Mouse (Mus musculus): Measurements from ENCODE around the gene Klra8. TPM values are rescaled to one million over a fixed set of nuclear protein-coding genes. Genes with fewer than 3 reads are reported as not detected.
"Not testable (repeated sequence)": the region's sequence is repeated elsewhere in the genome, so short reads cannot be mapped to it uniquely, and the experiment has no call there.

Gene Klra8
- under 1 TPM in 1 of 2 experiments, not detected in 1; 0.33 TPM for total RNA-seq (2021)
- long read RNA-seq, experiment 1, result 0 reads
- long read RNA-seq, experiment 2, result 0 reads

DNA sequence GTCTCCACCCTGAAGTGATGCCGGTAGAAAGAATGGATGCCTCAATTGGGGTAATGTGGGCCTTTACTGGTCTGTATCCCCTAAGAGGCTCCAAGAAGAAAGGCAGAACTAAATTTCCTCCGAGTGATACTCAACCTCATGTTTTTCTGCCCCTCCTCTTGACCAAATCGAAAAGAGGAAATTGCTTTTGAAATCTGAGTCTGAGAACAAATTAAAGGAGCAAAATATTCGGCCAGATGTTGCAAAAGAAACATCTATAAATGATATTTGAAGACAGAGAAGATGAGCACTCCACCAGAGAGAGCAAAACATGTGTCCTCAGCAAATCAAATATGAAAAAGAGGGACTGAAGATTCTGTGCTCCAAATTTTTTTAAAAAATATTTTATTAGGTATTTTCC, at the start of gene Klra8:
Gene Klra8, minus strand, starts transcription at position 101 of the 400 bp plus-strand sequence.
- not testable (repeated sequence) for DNase-seq (ENCODE audit: low spot score in 2 of 2)

DNA sequence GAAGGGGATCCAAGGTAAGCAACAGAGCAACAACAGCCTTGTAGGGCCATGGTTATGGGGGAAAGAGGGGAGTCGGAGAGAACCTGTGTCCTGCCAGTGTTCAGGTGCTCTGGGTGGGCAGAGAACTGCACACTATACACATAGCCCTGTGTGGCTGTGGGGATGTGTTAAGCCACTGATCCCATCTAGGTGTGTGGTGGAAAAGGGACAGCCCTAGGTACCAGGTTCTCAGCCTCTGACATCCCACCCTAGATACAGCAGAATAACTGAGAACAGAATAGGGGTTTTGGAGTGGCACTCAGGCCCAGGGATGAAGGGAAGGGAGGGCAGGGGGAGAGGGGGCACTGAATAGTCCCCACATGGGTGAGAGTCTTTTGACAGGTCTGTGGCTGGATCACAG, 19.2 kb downstream of the Klra8 start:
- no peak for DNase-seq (ENCODE audit: low spot score in 2 of 2)

GRCm38 (mm10) chr6:130102743-130103142, 27.0 kb downstream of the Klra8 start:
- not testable (repeated sequence) for DNase-seq (ENCODE audit: low spot score in 2 of 2)

DNA sequence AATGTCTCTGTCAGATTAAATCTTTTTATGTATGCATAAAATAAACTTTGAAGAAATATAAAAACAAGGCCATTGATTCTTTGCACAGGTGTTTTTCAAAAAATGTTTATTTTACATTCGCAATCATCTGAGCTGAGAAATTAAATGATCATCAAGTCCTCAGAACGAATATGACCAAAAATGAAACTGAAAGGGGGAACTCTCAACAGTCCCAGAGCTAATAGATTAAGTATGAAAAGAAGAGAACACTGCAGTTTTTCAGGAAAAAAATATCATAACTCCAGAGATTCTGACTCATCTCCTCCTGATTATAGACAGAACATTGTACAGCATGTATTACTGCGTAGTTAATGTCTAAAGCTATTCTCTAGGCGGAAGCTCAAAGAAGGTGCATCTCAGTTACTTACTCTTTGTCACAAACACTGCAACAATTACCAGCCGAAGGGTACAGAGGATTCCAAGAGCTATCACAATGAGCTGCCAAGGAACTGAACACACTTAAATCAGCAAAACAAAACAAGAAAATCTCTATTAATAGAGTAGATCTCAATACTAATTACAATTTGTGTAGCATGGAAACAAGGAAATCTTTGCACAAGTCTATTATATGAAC, 37.3 kb downstream of the Klra8 start:
- no peak for DNase-seq (ENCODE audit: low spot score in 2 of 2)

GRCm38 (mm10) chr6:130067171-130067570, 62.5 kb downstream of the Klra8 start, which contains the start of gene Klra4:
Gene Klra4, minus strand, starts transcription at chr6:130067271.
- DNase-seq (ENCODE audit: low spot score in 2 of 2), result not testable (repeated sequence)

Other genes starting within 250 kb of the Klra8 start
- gene Klra5, start 212.2 kb downstream of the Klra8 start, total RNA-seq (2021), result not detected
- gene Klra6, start 102.9 kb downstream of the Klra8 start, total RNA-seq (2021), result not detected
- under 1 TPM in 1 of 2 experiments, not detected in 1; 0.22 TPM for gene Klra4, start 62.6 kb downstream of the Klra8 start, total RNA-seq (2021)
- under 1 TPM in 1 of 2 experiments, not detected in 1; 0.35 TPM for gene Klra9, start 63.2 kb upstream of the Klra8 start, total RNA-seq (2021)
- gene Klra7, start 103.4 kb upstream of the Klra8 start, total RNA-seq (2021), result not detected
- gene Klra10, start 152.0 kb upstream of the Klra8 start, total RNA-seq (2021), result not detected
- not detected for gene Klra3, start 207.7 kb upstream of the Klra8 start, total RNA-seq (2021)

All from adrenal gland, adult 18-20 months (tissue).